Mouse (Mus musculus): ENCODE data around the gene Pgs1.

Pgs1 gene

DNA sequence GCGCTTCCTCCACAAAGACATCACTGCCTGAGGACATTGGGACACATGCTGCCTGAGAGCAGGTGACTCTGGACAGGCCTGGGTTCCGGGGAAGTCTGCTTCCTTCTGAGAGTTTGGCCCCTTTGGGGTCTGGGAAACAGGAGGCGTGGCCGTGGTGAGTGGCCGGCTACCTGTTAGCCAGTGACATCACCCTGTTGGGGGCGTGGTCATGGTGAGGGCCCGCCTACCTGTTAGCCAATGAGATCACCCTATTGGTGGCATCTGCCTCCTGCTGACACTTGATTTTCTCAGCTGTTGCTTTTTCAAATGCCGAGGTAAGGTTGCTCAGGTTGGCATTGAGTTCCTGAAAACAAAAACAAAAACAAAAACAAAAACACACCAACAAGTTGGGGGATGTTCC is 63.5 kb downstream of the Pgs1 start:
- 60% methylated on average over 8 of the region's 8 CpGs for WGBS

GRCm38 (mm10) chr11:118050174-118050573 is 64.1 kb downstream of the Pgs1 start:
- WGBS: 90% methylated on average over 16 of the region's 16 CpGs

DNA sequence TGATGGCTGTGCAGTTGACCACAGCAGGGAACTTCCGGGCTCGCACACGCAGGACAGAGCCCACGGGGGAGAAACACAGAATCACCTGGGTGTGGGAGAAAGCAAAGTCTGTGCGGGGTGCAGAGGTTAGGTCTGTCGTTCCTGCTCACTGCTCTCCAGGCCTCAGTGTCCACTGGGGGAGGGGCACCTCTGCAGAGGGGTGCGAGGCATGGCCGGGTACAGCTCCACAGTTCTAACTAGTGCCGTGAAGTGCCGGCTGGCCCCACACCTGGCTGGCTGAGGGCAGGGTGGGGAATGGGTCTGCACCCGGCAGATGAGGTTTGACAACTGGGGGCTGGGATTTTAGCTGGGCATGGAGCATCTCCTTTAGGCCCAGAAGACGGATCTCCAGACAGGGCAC is 72.3 kb downstream of the Pgs1 start:
- WGBS: 86% methylated on average over 12 of the region's 12 CpGs

GRCm38 (mm10) chr11:118058872-118059271 is 72.8 kb downstream of the Pgs1 start:
- WGBS: 64% methylated on average over 10 of the region's 10 CpGs

GRCm38 (mm10) chr11:118060038-118060437 is 73.9 kb downstream of the Pgs1 start:
- WGBS: 91% methylated on average over 14 of the region's 14 CpGs

DNA sequence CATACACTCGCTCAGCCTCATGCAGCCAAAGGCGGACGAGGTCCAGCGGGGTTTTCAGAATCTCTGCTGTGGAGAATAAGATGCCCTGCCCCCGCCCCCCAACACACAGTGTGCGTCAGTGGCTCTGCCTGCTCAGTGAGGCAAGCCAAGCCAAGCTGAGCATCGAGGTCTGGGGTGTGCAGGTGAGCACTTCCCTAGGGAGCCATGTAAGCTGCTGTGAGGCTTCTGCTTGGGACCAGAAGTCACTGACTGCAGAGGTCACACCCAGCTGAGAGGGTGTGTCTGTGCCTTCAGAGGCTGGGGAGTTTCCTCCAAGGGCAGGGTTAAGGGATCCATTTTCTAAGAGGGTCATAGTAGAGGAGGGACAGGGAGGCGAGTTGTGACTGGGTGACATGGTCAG is 81.5 kb downstream of the Pgs1 start:
- WGBS: 86% methylated on average over 8 of the region's 8 CpGs

GRCm38 (mm10) chr11:118068812-118069332 is 82.8 kb downstream of the Pgs1 start:
- 94% methylated on average over 16 of the region's 16 CpGs for WGBS

DNA sequence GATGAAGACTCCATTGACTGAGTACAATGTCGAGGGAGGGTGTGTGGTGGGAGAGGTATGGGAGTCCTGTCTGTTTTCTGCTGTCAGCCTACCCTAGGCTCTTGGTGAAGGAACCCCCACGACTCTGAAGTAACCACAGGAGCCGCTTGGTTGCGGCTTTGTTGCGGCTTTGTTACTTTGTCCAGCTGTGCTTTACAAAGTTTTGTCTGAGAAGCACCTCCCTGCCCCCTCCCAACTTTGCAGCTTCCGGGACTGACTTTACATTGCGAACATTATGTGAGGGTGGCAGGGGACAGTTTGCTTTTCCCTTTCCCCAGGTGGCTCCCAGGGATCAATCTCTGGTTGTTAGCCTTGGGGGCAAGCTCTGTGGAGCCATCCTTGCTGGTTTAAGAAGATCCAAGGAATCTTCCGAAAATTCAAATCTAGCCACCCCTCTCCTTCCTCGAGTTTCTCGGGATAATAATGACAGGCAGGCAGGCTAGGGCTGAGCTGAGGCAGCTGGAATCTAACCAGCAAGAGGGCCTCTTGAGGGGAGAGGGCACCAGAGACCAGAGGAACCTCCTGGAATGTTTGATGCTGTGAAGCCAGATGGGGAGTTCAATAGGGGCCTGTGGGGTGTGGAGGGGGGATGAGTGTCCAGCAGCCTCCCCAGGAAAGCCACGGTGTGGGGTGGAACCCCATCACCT is 85.3 kb downstream of the Pgs1 start:
- WGBS: 66% methylated on average over 11 of the region's 11 CpGs
